19 mouse cellular contexts compared by ENCODE assay signal in the genomic region with DNA sequence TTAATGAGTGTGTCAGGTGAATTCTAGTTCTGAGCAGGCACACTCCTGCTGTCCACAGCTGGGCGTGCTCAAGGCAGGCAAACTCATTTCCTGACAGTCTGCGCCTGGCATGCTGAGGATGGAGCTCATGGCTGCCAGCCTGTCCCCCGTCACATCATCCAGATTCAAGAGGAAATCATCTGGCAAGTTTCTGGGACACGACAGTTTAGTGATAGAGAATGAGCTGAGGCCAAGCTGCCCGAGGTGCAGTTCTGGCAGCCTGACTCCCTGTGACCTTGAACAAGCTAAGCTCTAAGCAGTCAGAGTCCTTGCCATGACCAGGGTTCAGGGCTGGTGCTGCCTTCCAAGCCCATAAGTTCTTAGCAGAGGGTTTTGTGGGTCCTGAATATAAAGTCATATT. TPM values are rescaled to one million over a fixed set of nuclear protein-coding genes. Genes with fewer than 3 reads are reported as not detected.
DNase-seq lines count a peak whose midpoint lies in the region; ATAC-seq and TF ChIP-seq lines count a peak whose summit lies in the region.
"Had no signal": no experiment of that assay in that cellular context is flagged by ENCODE, and none has a peak within 500 bp of the region (broad histone marks: within the 10 kb centered on the region; RNA-seq: fewer than 3 reads in every experiment).

No protein-coding gene starts in this region.

- intact Hi-C loops in heart, postnatal 10 days (cut with DNase I): no loop called here

- no peak overlapping the region for H3K4me2 ChIP-seq in heart, embryonic 12.5 days
- no peak overlapping the region for H3K4me2 ChIP-seq in neural tube, embryonic 11.5 days (ENCODE audit: low read depth)
- H3K4me2 ChIP-seq in neural tube, embryonic 15.5 days: no peak overlapping the region
- H3K4me2 ChIP-seq: limb, embryonic 13.5 days had no signal

- no peak overlapping the region for H3K4me3 ChIP-seq in heart, embryonic 12.5 days
- H3K4me3 ChIP-seq in neural tube, embryonic 11.5 days (ENCODE audit: low read depth, low read length): no peak overlapping the region
- H3K4me3 ChIP-seq in neural tube, embryonic 15.5 days (replicated peaks): no peak overlapping the region
- H3K4me3 ChIP-seq in thymus, adult 2 months (ENCODE audit: control insufficient read depth, insufficient read depth, low read length): no peak overlapping the region
- H3K4me3 ChIP-seq: left cerebral cortex, adult 2 months; limb, embryonic 13.5 days; neural tube, embryonic 12.5 days had no signal

- ATAC-seq in heart, embryonic 12.5 days (ENCODE audit: insufficient number of reproducible peaks, low FRiP score): no peak
- ATAC-seq in neural tube, embryonic 11.5 days (ENCODE audit: insufficient read depth, low FRiP score, low TSS enrichment): no peak
- no peak for ATAC-seq in neural tube, embryonic 15.5 days (ENCODE audit: low FRiP score)
- ATAC-seq: forebrain, postnatal 0 days had no signal

- no peaks in the 10 kb centered on the region for H3K9me3 ChIP-seq in heart, embryonic 12.5 days (replicated peaks)
- no peaks in the 10 kb centered on the region for H3K9me3 ChIP-seq in neural tube, embryonic 11.5 days (ENCODE audit: control insufficient read depth, low read length)
- no peaks in the 10 kb centered on the region for H3K9me3 ChIP-seq in neural tube, embryonic 15.5 days (replicated peaks)
- H3K9me3 ChIP-seq: limb, embryonic 13.5 days; neural tube, embryonic 12.5 days had no signal

- no peak for TF ChIP-seq POLR2A in thymus, adult 2 months (IDR thresholded peaks at IDR 0.05; ENCODE audit: control insufficient read depth, extremely low read depth, insufficient read depth, low read length, poor library complexity)

- WGBS in heart, embryonic 12.5 days: 24% methylated on average over 5 of the region's 5 CpGs
- 76% methylated on average over 5 of the region's 5 CpGs for WGBS in neural tube, embryonic 11.5 days
- WGBS in neural tube, embryonic 15.5 days: 51% methylated on average over 5 of the region's 5 CpGs
- 67% methylated on average over 5 of the region's 5 CpGs for WGBS in thymus, adult 2 months

- no peak overlapping the region for H3K9ac ChIP-seq in heart, embryonic 12.5 days
- no peak overlapping the region for H3K9ac ChIP-seq in neural tube, embryonic 11.5 days (ENCODE audit: low read length)
- no peak overlapping the region for H3K9ac ChIP-seq in neural tube, embryonic 15.5 days (replicated peaks)
- H3K9ac ChIP-seq: forebrain, postnatal 0 days; limb, embryonic 13.5 days; liver, embryonic 14.5 days; neural tube, embryonic 12.5 days had no signal

- no peak for TF ChIP-seq CTCF in thymus, adult 2 months (IDR thresholded peaks at IDR 0.05; ENCODE audit: borderline replicate concordance, control insufficient read depth, extremely low read depth, insufficient read depth, low read length, poor library complexity)

- DNase-seq in heart, adult 9 months (ENCODE audit: low spot score in 2 of 2): peak; percentile 5 to 13
- no peak for DNase-seq in neural tube, embryonic 11.5 days (ENCODE audit: low spot score)
- no peak for DNase-seq in neural tube, embryonic 10.5 days (ENCODE audit: extremely low spot score, low spot score)
- DNase-seq in heart, postnatal 10 days: peak; percentile 37
- no peak for DNase-seq in thymus, adult 2 months
- DNase-seq in spleen, postnatal 4 days (ENCODE audit: low spot score in 2 of 2): no peak
- DNase-seq: cerebellum, adult 8-10 months; forebrain, postnatal 0 days; kidney, adult 2 months; kidney, postnatal 25 days; lung, postnatal 10 days; right cerebral cortex, postnatal 25 days had no signal

- H3K27me3 ChIP-seq in heart, embryonic 12.5 days (replicated peaks): peaks cover 8% of the 10 kb centered on the region; the same call in 1 of the 2 replicates
- no peaks in the 10 kb centered on the region for H3K27me3 ChIP-seq in neural tube, embryonic 11.5 days (ENCODE audit: control insufficient read depth, insufficient read depth, low read length)
- H3K27me3 ChIP-seq in neural tube, embryonic 15.5 days (replicated peaks): peaks cover 1% of the 10 kb centered on the region; the same call in 1 of the 2 replicates
- no peaks in the 10 kb centered on the region for H3K27me3 ChIP-seq in thymus, adult 2 months (ENCODE audit: control insufficient read depth, insufficient read depth, low read length)
- H3K27me3 ChIP-seq: neural tube, embryonic 12.5 days had no signal

- no peaks in the 10 kb centered on the region for H3K36me3 ChIP-seq in heart, embryonic 12.5 days
- H3K36me3 ChIP-seq in neural tube, embryonic 11.5 days (ENCODE audit: control insufficient read depth, insufficient read depth, low read length): no peaks in the 10 kb centered on the region
- no peaks in the 10 kb centered on the region for H3K36me3 ChIP-seq in neural tube, embryonic 15.5 days
- no peaks in the 10 kb centered on the region for H3K36me3 ChIP-seq in thymus, adult 2 months (ENCODE audit: control insufficient read depth, insufficient read depth, low read length)
- H3K36me3 ChIP-seq: limb, embryonic 13.5 days; neural tube, embryonic 12.5 days had no signal

- H3K27ac ChIP-seq in heart, embryonic 12.5 days (ENCODE audit: poor library complexity, severe bottlenecking): no peak overlapping the region
- peak overlapping the region; percentile 44; the same call in 1 of the 2 replicates for H3K27ac ChIP-seq in neural tube, embryonic 11.5 days (ENCODE audit: low read depth, low read length)
- peak overlapping the region; percentile 80 for H3K27ac ChIP-seq in neural tube, embryonic 15.5 days (replicated peaks)
- H3K27ac ChIP-seq in thymus, adult 2 months (ENCODE audit: control insufficient read depth, insufficient read depth, low read length): no peak overlapping the region
- H3K27ac ChIP-seq: left cerebral cortex, adult 2 months; limb, embryonic 13.5 days; liver, embryonic 14.5 days; neural tube, embryonic 12.5 days had no signal

- no peaks in the 10 kb centered on the region for H3K4me1 ChIP-seq in heart, embryonic 12.5 days (replicated peaks)
- H3K4me1 ChIP-seq in neural tube, embryonic 11.5 days (ENCODE audit: control insufficient read depth, insufficient read depth, low read length): peaks cover 4% of the 10 kb centered on the region; the same call in 1 of the 2 replicates
- H3K4me1 ChIP-seq in neural tube, embryonic 15.5 days: peaks cover 33% of the 10 kb centered on the region
- H3K4me1 ChIP-seq in thymus, adult 2 months (replicated peaks; ENCODE audit: control insufficient read depth, insufficient read depth, low read length): no peaks in the 10 kb centered on the region
- H3K4me1 ChIP-seq: limb, embryonic 13.5 days had no signal

RNA-seq across cellular contexts. Expression of gene Cfap77, which starts 56.6 kb away (rescaled TPM):
- 0.24 and 0.27 TPM in 2 replicates for polyA plus RNA-seq in heart, embryonic 12.5 days (2016; fragmentation: Nextera tagmentation; extraction: Ambion mirVana)
- 0.33 TPM in 1 of 2 replicates, not detected in the other for polyA plus RNA-seq in neural tube, embryonic 11.5 days (2014; fragmentation: Nextera tagmentation; extraction: Ambion mirVana)
- total RNA-seq in heart, postnatal 10 days (2021): not detected
- polyA plus RNA-seq in neural tube, embryonic 15.5 days (2015; fragmentation: Nextera tagmentation; extraction: Ambion mirVana): 0.47 and 0.49 TPM in 2 replicates
- polyA plus RNA-seq in thymus, adult 2 months (2012; rRNA removed): 0.38 and 0.48 TPM in 2 replicates
- total RNA-seq: gastrocnemius, adult 18-20 months had no signal

Comparison
In these comparisons a context has a peak if more than half of its experiments do, and no peak if none do; other contexts are left out.
1. DNase-seq: peak in heart, adult 9 months (2 of 2) and heart, postnatal 10 days (2 of 2); none in neural tube, embryonic 11.5 days (single experiment), neural tube, embryonic 10.5 days (single experiment), thymus, adult 2 months (single experiment) and spleen, postnatal 4 days (0 of 2).
2. H3K27ac ChIP-seq: peak in neural tube, embryonic 11.5 days (single experiment) and neural tube, embryonic 15.5 days (single experiment); none in heart, embryonic 12.5 days (single experiment) and thymus, adult 2 months (single experiment).